15 mouse cellular contexts compared by ENCODE assay signal in the genomic region with DNA sequence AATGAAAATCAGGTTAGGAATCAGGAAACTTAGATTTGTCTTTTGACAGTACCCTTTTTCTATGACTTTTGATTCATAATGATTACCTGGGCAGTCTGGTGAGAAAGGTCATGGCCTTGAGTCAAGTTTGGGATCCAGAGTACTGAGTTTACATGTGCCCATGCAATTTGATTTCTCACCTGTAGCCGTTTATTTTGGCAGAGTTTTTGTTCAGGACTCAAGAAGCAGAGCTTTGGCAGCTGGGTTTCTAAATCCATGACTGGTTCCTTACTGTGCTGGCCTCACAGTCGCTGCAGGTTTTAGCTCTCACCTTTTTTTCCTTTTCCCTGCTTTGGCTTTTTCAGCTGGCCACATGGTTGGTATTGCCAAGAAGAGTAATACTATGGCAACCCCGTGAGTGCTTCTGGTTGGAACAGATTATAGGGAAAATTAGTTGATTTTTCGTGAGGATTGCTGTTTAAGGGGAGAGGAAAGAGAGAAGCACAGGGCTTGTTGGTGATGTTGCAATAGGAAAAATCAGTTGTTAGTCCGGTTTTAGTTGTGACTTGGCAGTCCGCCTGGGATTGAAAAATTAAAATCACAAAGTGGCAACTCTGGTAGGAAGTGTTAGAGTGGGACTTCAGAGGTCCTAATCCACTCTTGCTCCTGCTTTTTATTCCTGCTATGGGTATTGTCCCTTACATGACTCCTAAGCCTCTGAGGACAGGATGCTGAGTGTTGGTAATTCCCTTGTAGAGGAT. TPM values are rescaled to one million over a fixed set of nuclear protein-coding genes. Genes with fewer than 3 reads are reported as not detected.
DNase-seq lines count a peak whose midpoint lies in the region; ATAC-seq and TF ChIP-seq lines count a peak whose summit lies in the region.
"Had no signal": no experiment of that assay in that cellular context is flagged by ENCODE, and none has a peak within 500 bp of the region (broad histone marks: within the 10 kb centered on the region; RNA-seq: fewer than 3 reads in every experiment).

No protein-coding gene starts in this region.

- no peak overlapping the region; the same call in 1 of the 2 replicates for H3K9ac ChIP-seq in forebrain, embryonic 13.5 days
- H3K9ac ChIP-seq in forebrain, postnatal 0 days = no peak overlapping the region
- no peak overlapping the region for H3K9ac ChIP-seq in lung, embryonic 16.5 days (ENCODE audit: low read length)
- H3K9ac ChIP-seq: hindbrain, embryonic 14.5 days; limb, embryonic 12.5 days; liver, postnatal 0 days had no signal

- no peaks in the 10 kb centered on the region for H3K9me3 ChIP-seq in forebrain, embryonic 13.5 days (replicated peaks)
- H3K9me3 ChIP-seq in forebrain, postnatal 0 days (ENCODE audit: low read length) = no peaks in the 10 kb centered on the region
- no peaks in the 10 kb centered on the region for H3K9me3 ChIP-seq in lung, embryonic 16.5 days (ENCODE audit: control insufficient read depth, low read length)
- H3K9me3 ChIP-seq: limb, embryonic 12.5 days had no signal

- peak overlapping the region; percentile 85 for H3K4me2 ChIP-seq in forebrain, embryonic 13.5 days
- no peak overlapping the region for H3K4me2 ChIP-seq in forebrain, postnatal 0 days (ENCODE audit: low read depth)
- H3K4me2 ChIP-seq in lung, embryonic 16.5 days (ENCODE audit: low read depth, low read length) = no peak overlapping the region
- H3K4me2 ChIP-seq: limb, embryonic 12.5 days had no signal

- WGBS in forebrain, embryonic 13.5 days = 69% methylated on average over 6 of the region's 6 CpGs
- WGBS in forebrain, postnatal 0 days = 52% methylated on average over 6 of the region's 6 CpGs
- WGBS in lung, embryonic 16.5 days = 55% methylated on average over 6 of the region's 6 CpGs

- H3K36me3 ChIP-seq in forebrain, embryonic 13.5 days (ENCODE audit: poor library complexity, severe bottlenecking) = peaks cover 8% of the 10 kb centered on the region; the same call in 1 of the 2 replicates
- H3K36me3 ChIP-seq in forebrain, postnatal 0 days (ENCODE audit: insufficient read depth) = 0 out of 2 replicates have a peak, but pooled peaks cover 3% of the 10 kb centered on the region
- no peaks in the 10 kb centered on the region; the same call in 1 of the 2 replicates for H3K36me3 ChIP-seq in lung, embryonic 16.5 days (ENCODE audit: control insufficient read depth, insufficient read depth, low read length)

- peak overlapping the region; percentile 81 for H3K4me3 ChIP-seq in forebrain, embryonic 13.5 days
- no peak overlapping the region for H3K4me3 ChIP-seq in forebrain, postnatal 0 days (ENCODE audit: low read depth, low read length)
- no peak overlapping the region for H3K4me3 ChIP-seq in lung, embryonic 16.5 days (ENCODE audit: low read length)
- H3K4me3 ChIP-seq: heart, adult 2 months; limb, embryonic 12.5 days had no signal

- no peak for ATAC-seq in forebrain, embryonic 13.5 days
- no peak for ATAC-seq in forebrain, postnatal 0 days
- ATAC-seq in lung, embryonic 16.5 days (ENCODE audit: low read depth) = no peak
- ATAC-seq: liver, postnatal 0 days had no signal

- H3K27ac ChIP-seq in forebrain, embryonic 13.5 days = no peak overlapping the region
- H3K27ac ChIP-seq in forebrain, postnatal 0 days (ENCODE audit: low read depth, low read length) = no peak overlapping the region
- H3K27ac ChIP-seq in lung, embryonic 16.5 days (ENCODE audit: low read length) = peak overlapping the region; percentile 67
- H3K27ac ChIP-seq: heart, adult 2 months; hindbrain, embryonic 14.5 days; limb, embryonic 12.5 days had no signal

- no peak for TF ChIP-seq CTCF in forebrain, postnatal 0 days (IDR thresholded peaks at IDR 0.05; ENCODE audit: low read depth)

- H3K27me3 ChIP-seq in forebrain, embryonic 13.5 days = no peaks in the 10 kb centered on the region
- no peaks in the 10 kb centered on the region for H3K27me3 ChIP-seq in forebrain, postnatal 0 days (ENCODE audit: insufficient read depth, low read length)
- no peaks in the 10 kb centered on the region for H3K27me3 ChIP-seq in lung, embryonic 16.5 days (ENCODE audit: control insufficient read depth, insufficient read depth, low read depth, low read length)
- H3K27me3 ChIP-seq: limb, embryonic 12.5 days had no signal

- H3K4me1 ChIP-seq in forebrain, embryonic 13.5 days = peaks cover 23% of the 10 kb centered on the region
- peaks cover 14% of the 10 kb centered on the region; the same call in 1 of the 2 replicates for H3K4me1 ChIP-seq in forebrain, postnatal 0 days (ENCODE audit: insufficient read depth)
- peaks cover 15% of the 10 kb centered on the region for H3K4me1 ChIP-seq in lung, embryonic 16.5 days (replicated peaks; ENCODE audit: control insufficient read depth, insufficient read depth, low read length)

- DNase-seq in forebrain, postnatal 0 days = no peak
- peak; percentile 30 to 44 for DNase-seq in urinary bladder, postnatal 36 days (ENCODE audit: low spot score in 2 of 2)
- no peak for DNase-seq in urinary bladder, postnatal 25 days (ENCODE audit: low spot score)
- no peak for DNase-seq in gastrocnemius, postnatal 25 days
- no peak for DNase-seq in ovary, postnatal 10 days (ENCODE audit: low spot score)
- DNase-seq in thymus, adult 18-20 months = no peak
- DNase-seq: cerebellum, adult 11-12 months; heart, adult 2 months; kidney, adult 18-20 months; kidney, postnatal 36 days; liver, postnatal 0 days had no signal

RNA-seq across cellular contexts. Expression of a gene that starts 53.2 kb away (rescaled TPM):
- polyA plus RNA-seq in forebrain, embryonic 13.5 days (2015; fragmentation: Nextera tagmentation; extraction: Ambion mirVana) = 220 and 233 TPM in 2 replicates
- 90.7 and 105 TPM in 2 replicates for total RNA-seq in forebrain, postnatal 0 days (2014; rRNA removed)
- 189 and 216 TPM in 2 replicates for polyA plus RNA-seq in forebrain, postnatal 0 days (2015; fragmentation: Nextera tagmentation; extraction: Ambion mirVana)
- 165 and 166 TPM in 2 replicates for polyA plus RNA-seq in lung, embryonic 16.5 days (2015; fragmentation: Nextera tagmentation; extraction: Ambion mirVana)
- 100 to 1,000 TPM; 119 to 124 TPM for total RNA-seq in gastrocnemius, postnatal 25 days (2021)

RNA-seq across cellular contexts. Expression of a gene that starts 53.6 kb away (rescaled TPM):
- polyA plus RNA-seq in forebrain, embryonic 13.5 days (2015; fragmentation: Nextera tagmentation; extraction: Ambion mirVana) = 4.2 and 5.9 TPM in 2 replicates
- total RNA-seq in forebrain, postnatal 0 days (2014; rRNA removed) = 9.2 and 14.4 TPM in 2 replicates
- polyA plus RNA-seq in forebrain, postnatal 0 days (2015; fragmentation: Nextera tagmentation; extraction: Ambion mirVana) = 1.0 and 2.2 TPM in 2 replicates
- 4.0 and 4.3 TPM in 2 replicates for polyA plus RNA-seq in lung, embryonic 16.5 days (2015; fragmentation: Nextera tagmentation; extraction: Ambion mirVana)
- total RNA-seq in gastrocnemius, postnatal 25 days (2021) = 10 to 100 TPM; 14.0 to 17.0 TPM

Comparison
In these comparisons a context has a peak if more than half of its experiments do, and no peak if none do; other contexts are left out.
1. DNase-seq: peak in urinary bladder, postnatal 36 days (2 of 2); none in forebrain, postnatal 0 days (single experiment), urinary bladder, postnatal 25 days (single experiment), gastrocnemius, postnatal 25 days (single experiment), ovary, postnatal 10 days (single experiment) and thymus, adult 18-20 months (0 of 2).